Mouse (Mus musculus) megakaryocyte, embryonic 14.5 days (primary cell): ENCODE results near the gene Olfr1155. TPM values are rescaled to one million over a fixed set of nuclear protein-coding genes. Genes with fewer than 3 reads are reported as not detected.

Experiments
- H3K27me3 ChIP-seq: replicated peaks from 2 replicates; pipeline ENCODE3; 2012; ENCODE audit warnings: inconsistent platforms
- H3K36me3 ChIP-seq: replicated peaks from 2 replicates; pipeline ENCODE3; 2012; ENCODE audit warnings: low read length, inconsistent platforms, mixed read lengths
- H3K4me1 ChIP-seq: 2 replicates; pipeline ENCODE4 v1.6.1; 2012; ENCODE audit warnings: inconsistent platforms
- H3K4me3 ChIP-seq: replicated peaks from 2 replicates; pipeline ENCODE3; 2012; ENCODE audit warnings: moderate library complexity, mild to moderate bottlenecking, inconsistent platforms
- H3K9me3 ChIP-seq: 2 replicates; pipeline ENCODE4 v1.6.1; 2012; ENCODE audit warnings: inconsistent platforms
- FLI1 ChIP-seq: IDR thresholded peaks from 2 replicates; pipeline ENCODE4 v1.6.1; 2012; ENCODE audit warnings: low read length, inconsistent platforms, mixed read lengths
- GATA1 ChIP-seq: IDR thresholded peaks from 3 replicates; pipeline ENCODE4 v1.6.1; 2012; ENCODE audit warnings: mixed read lengths, low read length, inconsistent platforms, borderline replicate concordance
- polyA plus RNA-seq: library from polyadenylated mRNA; stranded (reverse); fragments of >175 nt; gene quantifications from 2 replicates; pipeline ENCODE4 v1.2.3, GENCODE M21; 2012; ENCODE audit warnings: low replicate concordance; ENCODE audit not compliant: insufficient read depth

The Olfr1155 gene
- not detected in 2 replicates for polyA plus RNA-seq

DNA sequence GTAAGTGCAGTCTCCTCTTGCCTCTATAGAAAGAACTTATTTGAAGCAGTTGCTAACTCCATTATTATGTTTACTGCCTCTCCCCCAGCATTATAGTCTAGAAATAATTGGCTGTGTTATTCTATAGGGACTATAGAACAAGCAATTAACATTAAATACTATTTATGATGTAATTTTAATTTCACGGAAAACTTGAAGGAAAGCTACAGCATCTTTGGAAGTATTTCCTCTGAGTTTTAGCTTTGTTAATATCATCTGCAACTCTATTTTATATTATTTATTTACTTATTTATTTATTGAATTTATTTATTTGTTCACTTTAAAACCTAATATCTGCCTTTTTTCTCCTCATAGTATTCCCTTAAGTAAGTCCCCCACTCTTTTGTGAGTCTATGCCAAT, at the start of gene Olfr1155:
Gene Olfr1155 (minus strand): TSS at position 101 of the 400 bp plus-strand sequence.
- Histone ChIP-seq H3K9me3 (peaks cover 8% of the 10 kb centered on the region; the same call in 1 of the 2 replicates), H3K4me3 (no peak within 1 kb of the TSS), H3K4me1 (no peaks in the 10 kb centered on the region), H3K36me3 (no peaks in the 10 kb centered on the region), H3K27me3 (no peaks in the 10 kb centered on the region)
- TF ChIP-seq GATA1 (no peak), FLI1 (no peak)

DNA sequence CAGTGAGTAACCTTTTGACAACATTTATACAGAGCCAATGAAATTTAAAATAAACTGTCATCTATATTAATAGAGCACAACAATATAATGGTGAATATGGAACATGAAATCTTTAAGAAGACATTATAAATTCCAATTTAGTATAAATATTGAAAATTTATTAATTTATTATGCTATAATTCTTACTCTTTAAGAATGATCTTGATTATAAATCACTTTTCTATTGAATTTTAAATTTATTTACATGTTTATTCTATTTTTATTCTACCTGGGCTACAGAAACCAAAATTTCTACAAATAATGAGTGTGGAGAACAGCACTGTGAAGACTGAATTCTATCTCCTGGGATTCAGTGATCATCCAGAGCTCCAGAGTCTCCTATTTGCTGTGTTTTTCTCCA, 44.9 kb upstream of the Olfr1155 start, which contains the start of gene Olfr1158:
Gene Olfr1158 (plus strand): TSS at position 301 of the 400 bp plus-strand sequence.
- Histone ChIP-seq H3K4me3 (no peak within 1 kb of the TSS), H3K36me3 (no peaks in the 10 kb centered on the region), H3K27me3 (no peaks in the 10 kb centered on the region), H3K4me1 (no peaks in the 10 kb centered on the region), H3K9me3 (no peaks in the 10 kb centered on the region)
- no peak for TF ChIP-seq FLI1
- TF ChIP-seq GATA1, result no peak

DNA sequence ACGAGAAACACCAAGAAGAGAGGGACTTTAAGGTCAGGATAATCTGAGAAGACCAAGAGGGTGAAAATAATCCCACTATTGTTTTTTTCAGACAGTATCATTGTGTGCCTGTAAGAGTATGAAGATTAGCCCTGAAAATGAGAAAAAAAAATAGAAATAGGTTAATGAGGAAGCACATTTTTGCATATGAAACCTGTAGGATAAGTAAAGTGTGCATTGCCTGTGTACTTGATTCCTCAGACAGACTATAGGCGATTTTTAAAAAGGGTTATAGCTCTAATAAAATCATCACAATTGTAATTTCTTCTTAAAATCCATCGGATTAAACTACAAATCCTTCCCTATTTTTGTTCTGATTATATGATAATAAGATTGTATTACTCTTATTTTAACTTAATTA, 29.6 kb upstream of the Olfr1155 start, which contains the start of gene Olfr74:
Gene Olfr74 (minus strand): TSS at position 101 of the 400 bp plus-strand sequence.
- no peak within 1 kb of the TSS for H3K4me3 ChIP-seq
- no peaks in the 10 kb centered on the region for H3K4me1 ChIP-seq
- 0 out of 2 replicates have a peak, but pooled peaks cover 2% of the 10 kb centered on the region for H3K9me3 ChIP-seq
- no peak for TF ChIP-seq FLI1
- TF ChIP-seq GATA1, result no peak
- H3K36me3 ChIP-seq, result no peaks in the 10 kb centered on the region
- no peaks in the 10 kb centered on the region for H3K27me3 ChIP-seq

DNA sequence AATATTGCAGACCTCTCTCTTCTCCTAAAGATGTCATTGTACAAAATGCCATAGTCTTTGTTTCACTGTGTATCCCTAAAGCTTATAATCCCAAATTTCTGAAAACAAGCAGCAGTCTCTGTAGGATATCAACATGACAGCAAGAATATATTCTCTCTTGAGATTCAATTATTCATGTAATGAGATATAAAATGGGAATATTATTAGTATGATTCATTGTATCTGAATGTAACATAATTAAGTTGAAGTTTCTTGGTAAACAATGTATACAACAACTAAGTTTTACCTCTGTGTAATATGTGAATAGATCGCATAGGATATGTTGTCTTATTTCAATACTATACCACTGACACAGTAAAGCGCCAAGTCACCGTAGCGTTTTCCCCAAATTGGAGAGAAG, 23.3 kb upstream of the Olfr1155 start, which contains the start of gene Olfr1157:
Gene Olfr1157 (minus strand): TSS at position 101 of the 400 bp plus-strand sequence.
- H3K4me3 ChIP-seq, result no peak within 1 kb of the TSS
- H3K36me3 ChIP-seq, result no peaks in the 10 kb centered on the region
- H3K4me1 ChIP-seq, result no peaks in the 10 kb centered on the region
- H3K27me3 ChIP-seq, result no peaks in the 10 kb centered on the region
- no peaks in the 10 kb centered on the region for H3K9me3 ChIP-seq
- TF ChIP-seq GATA1 (no peak), FLI1 (no peak)

DNA sequence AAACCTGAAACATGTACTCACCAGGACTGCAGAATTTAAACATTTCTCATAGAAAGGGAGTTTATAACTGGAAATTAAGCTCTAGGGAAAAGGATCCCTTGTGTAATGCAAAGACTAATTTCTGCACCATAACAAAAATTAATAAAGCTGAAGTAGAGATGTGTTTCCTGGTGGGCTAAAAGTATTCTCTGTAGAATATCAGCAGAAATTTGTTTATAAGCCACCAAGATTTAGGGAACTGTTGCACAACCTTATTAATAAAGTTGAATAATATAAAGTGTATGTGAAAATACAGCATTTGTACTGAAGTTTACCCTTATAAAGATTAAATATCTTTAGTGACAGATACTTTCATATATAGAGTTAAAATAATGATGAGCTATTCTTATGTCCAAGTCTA, 8.1 kb upstream of the Olfr1155 start, which contains the start of gene Olfr1156:
Gene Olfr1156 (minus strand): TSS at position 101 of the 400 bp plus-strand sequence.
- Histone ChIP-seq H3K36me3 (no peaks in the 10 kb centered on the region), H3K4me1 (no peaks in the 10 kb centered on the region), H3K27me3 (no peaks in the 10 kb centered on the region), H3K9me3 (peaks cover 4% of the 10 kb centered on the region; the same call in 1 of the 2 replicates), H3K4me3 (no peak within 1 kb of the TSS)
- TF ChIP-seq FLI1 (no peak), GATA1 (no peak)

DNA sequence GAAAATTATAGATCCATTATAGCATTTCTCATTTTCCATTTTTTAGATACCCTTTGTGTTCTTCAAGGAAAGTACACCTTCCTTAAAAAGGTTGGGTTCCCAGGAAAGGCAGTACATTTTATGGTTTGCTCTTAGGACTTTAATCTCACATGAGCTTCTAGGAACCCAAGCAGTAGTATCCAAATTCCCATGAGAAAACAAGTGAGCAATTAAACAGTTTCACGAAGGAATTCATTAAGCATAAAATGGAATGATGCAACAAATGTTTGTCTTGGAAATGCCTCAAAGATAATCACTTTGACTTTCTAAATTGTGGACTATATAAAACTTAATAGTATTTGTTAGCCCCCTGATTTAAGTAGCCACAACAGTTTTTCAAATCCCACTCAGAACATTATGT, 39.9 kb downstream of the Olfr1155 start, which contains the start of gene Olfr1154:
Gene Olfr1154 (minus strand): TSS at position 101 of the 400 bp plus-strand sequence.
- Histone ChIP-seq H3K27me3 (no peaks in the 10 kb centered on the region), H3K9me3 (no peaks in the 10 kb centered on the region), H3K4me1 (no peaks in the 10 kb centered on the region), H3K36me3 (no peaks in the 10 kb centered on the region), H3K4me3 (no peak within 1 kb of the TSS)
- TF ChIP-seq GATA1, result no peak
- no peak for TF ChIP-seq FLI1

DNA sequence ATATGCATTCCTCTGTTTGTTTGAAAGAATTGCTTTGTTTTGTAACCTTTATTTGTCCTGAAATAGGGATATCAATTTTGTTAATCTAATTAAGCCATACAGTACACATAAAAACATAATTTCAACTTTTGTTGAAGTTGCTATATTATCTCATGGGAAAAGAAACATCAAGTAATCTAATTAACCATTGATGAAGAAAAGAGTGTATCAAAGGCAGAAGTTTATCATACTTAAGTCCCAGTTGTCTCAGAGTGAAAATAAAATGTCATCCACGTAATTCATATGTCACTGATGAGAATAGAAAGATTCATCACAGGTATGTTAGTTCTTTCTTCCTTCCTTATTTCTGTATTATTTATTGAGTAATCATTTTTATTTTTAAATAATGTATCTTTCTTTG, 50.3 kb downstream of the Olfr1155 start, which contains the start of gene Olfr1153:
Gene Olfr1153 (plus strand): TSS at position 301 of the 400 bp plus-strand sequence.
- Histone ChIP-seq H3K27me3 (no peaks in the 10 kb centered on the region), H3K4me1 (no peaks in the 10 kb centered on the region), H3K9me3 (no peaks in the 10 kb centered on the region; the same call in 1 of the 2 replicates), H3K36me3 (no peaks in the 10 kb centered on the region), H3K4me3 (no peak within 1 kb of the TSS)
- no peak for TF ChIP-seq GATA1
- no peak for TF ChIP-seq FLI1

Other genes with a start within 250 kb of the Olfr1155 start
- gene Olfr1137, start 232.0 kb downstream of the Olfr1155 start, polyA plus RNA-seq, result 0.71 TPM in 1 of 2 replicates, not detected in the other
- gene Olfr1138, start 205.2 kb downstream of the Olfr1155 start, polyA plus RNA-seq, result not detected in 2 replicates
- gene Olfr1140, start 201.4 kb downstream of the Olfr1155 start, polyA plus RNA-seq, result not detected in 2 replicates
- not detected in 2 replicates for gene Olfr1141, start 191.1 kb downstream of the Olfr1155 start, polyA plus RNA-seq
- gene Olfr152, start 165.7 kb downstream of the Olfr1155 start, polyA plus RNA-seq, result not detected in 2 replicates
- not detected in 2 replicates for gene Olfr1143, start 144.5 kb downstream of the Olfr1155 start, polyA plus RNA-seq
- gene Olfr1145, start 135.3 kb downstream of the Olfr1155 start, polyA plus RNA-seq, result not detected in 2 replicates
- gene Olfr1148, start 114.6 kb downstream of the Olfr1155 start, polyA plus RNA-seq, result not detected in 2 replicates
- gene Olfr1150-ps1, start 101.1 kb downstream of the Olfr1155 start, polyA plus RNA-seq, result not detected in 2 replicates
- not detected in 2 replicates for gene Olfr1151, start 89.3 kb downstream of the Olfr1155 start, polyA plus RNA-seq
- 0.43 TPM in 1 of 2 replicates, not detected in the other for gene Olfr1152, start 78.6 kb downstream of the Olfr1155 start, polyA plus RNA-seq
- gene Olfr1153, start 50.2 kb downstream of the Olfr1155 start, polyA plus RNA-seq, result not detected in 2 replicates
- gene Olfr1154, start 40.0 kb downstream of the Olfr1155 start, polyA plus RNA-seq, result not detected in 2 replicates
- gene Olfr1156, start 8.0 kb upstream of the Olfr1155 start, polyA plus RNA-seq, result not detected in 2 replicates
- not detected in 2 replicates for gene Olfr1157, start 23.2 kb upstream of the Olfr1155 start, polyA plus RNA-seq
- gene Olfr74, start 29.5 kb upstream of the Olfr1155 start, polyA plus RNA-seq, result not detected in 2 replicates
- gene Olfr1158, start 45.0 kb upstream of the Olfr1155 start, polyA plus RNA-seq, result not detected in 2 replicates
- not detected in 2 replicates for gene Olfr1160, start 63.1 kb upstream of the Olfr1155 start, polyA plus RNA-seq
- gene Olfr1161, start 77.6 kb upstream of the Olfr1155 start, polyA plus RNA-seq, result not detected in 2 replicates
- gene Olfr73, start 92.6 kb upstream of the Olfr1155 start, polyA plus RNA-seq, result not detected in 2 replicates
- gene Olfr1162, start 106.0 kb upstream of the Olfr1155 start, polyA plus RNA-seq, result not detected in 2 replicates
- not detected in 2 replicates for gene Olfr1163, start 126.7 kb upstream of the Olfr1155 start, polyA plus RNA-seq
- gene Olfr1164, start 148.8 kb upstream of the Olfr1155 start, polyA plus RNA-seq, result not detected in 2 replicates
- not detected in 2 replicates for gene Olfr1166, start 183.1 kb upstream of the Olfr1155 start, polyA plus RNA-seq
- not detected in 2 replicates for gene Olfr1167, start 210.1 kb upstream of the Olfr1155 start, polyA plus RNA-seq
- not detected in 2 replicates for gene Olfr1168, start 236.7 kb upstream of the Olfr1155 start, polyA plus RNA-seq